Mouse (Mus musculus) liver, embryonic 16.5 days (tissue): Measurements from ENCODE around the gene Tax1bp3. TPM values are rescaled to one million over a fixed set of nuclear protein-coding genes. Genes with fewer than 3 reads are reported as not detected.

Experiments used
- ATAC-seq: fragments of 200-750 bp; cut with Nextera tagmentation; 2 replicates; pipeline ENCODE4 v1.8.0; 2017; ENCODE audit warnings: low read depth, mild to moderate bottlenecking, moderate number of reproducible peaks, moderate library complexity
- H3K27ac ChIP-seq: fragments of 300-500 bp; sonication (generic); 2 replicates; pipeline ENCODE4 v1.5.1; 2014; ENCODE audit warnings: mild to moderate bottlenecking, low read length
- H3K27me3 ChIP-seq: fragments of 300-500 bp; sonication (generic); 2 replicates; pipeline ENCODE4 v1.6.1; 2014; ENCODE audit warnings: low read depth, low read length, mixed read lengths; ENCODE audit not compliant: control insufficient read depth, insufficient read depth
- H3K36me3 ChIP-seq: fragments of 300-500 bp; sonication (generic); 2 replicates; pipeline ENCODE4 v1.6.1; 2014; ENCODE audit warnings: mild to moderate bottlenecking; ENCODE audit not compliant: control insufficient read depth, insufficient read depth
- H3K4me1 ChIP-seq: fragments of 300-500 bp; sonication (generic); 2 replicates; pipeline ENCODE4 v1.6.1; 2014; ENCODE audit warnings: low read depth, low read length, mixed read lengths; ENCODE audit not compliant: control insufficient read depth
- H3K4me2 ChIP-seq: fragments of 300-500 bp; sonication (generic); 2 replicates; pipeline ENCODE4 v1.6.1; 2014; ENCODE audit warnings: low read depth, low read length, mixed read lengths
- H3K4me3 ChIP-seq: fragments of 300-500 bp; sonication (generic); 2 replicates; pipeline ENCODE4 v1.5.1; 2014; ENCODE audit warnings: low read depth, mild to moderate bottlenecking, low read length
- H3K9ac ChIP-seq: fragments of 300-500 bp; sonication (generic); 2 replicates; pipeline ENCODE4 v1.6.1; 2014; ENCODE audit warnings: low read depth, low read length
- H3K9me3 ChIP-seq: fragments of 300-500 bp; sonication (generic); replicated peaks from 2 replicates; pipeline ENCODE4 v1.6.1; 2016; ENCODE audit warnings: low read length; ENCODE audit not compliant: control insufficient read depth
- WGBS: fragments of 180-500 bp; shearing (Covaris S2); extraction: QIAGEN DNeasy Blood & Tissue Kit; methylation state at CpG from one replicate; pipeline ENCODE4 v1.1.7; 2014; ENCODE audit not compliant: insufficient replicate concordance; 5-methylcytosine and 5-hydroxymethylcytosine counted together
- polyA plus RNA-seq: library from polyadenylated mRNA; unstranded; fragments of >200 nt; fragmentation: Nextera tagmentation; extraction: Ambion mirVana; gene quantifications from 2 replicates; pipeline ENCODE4 v1.2.1, GENCODE M21; 2015

Tax1bp3 gene
- polyA plus RNA-seq, 1 experiment from 2014 or later = 33.6 TPM

DNA sequence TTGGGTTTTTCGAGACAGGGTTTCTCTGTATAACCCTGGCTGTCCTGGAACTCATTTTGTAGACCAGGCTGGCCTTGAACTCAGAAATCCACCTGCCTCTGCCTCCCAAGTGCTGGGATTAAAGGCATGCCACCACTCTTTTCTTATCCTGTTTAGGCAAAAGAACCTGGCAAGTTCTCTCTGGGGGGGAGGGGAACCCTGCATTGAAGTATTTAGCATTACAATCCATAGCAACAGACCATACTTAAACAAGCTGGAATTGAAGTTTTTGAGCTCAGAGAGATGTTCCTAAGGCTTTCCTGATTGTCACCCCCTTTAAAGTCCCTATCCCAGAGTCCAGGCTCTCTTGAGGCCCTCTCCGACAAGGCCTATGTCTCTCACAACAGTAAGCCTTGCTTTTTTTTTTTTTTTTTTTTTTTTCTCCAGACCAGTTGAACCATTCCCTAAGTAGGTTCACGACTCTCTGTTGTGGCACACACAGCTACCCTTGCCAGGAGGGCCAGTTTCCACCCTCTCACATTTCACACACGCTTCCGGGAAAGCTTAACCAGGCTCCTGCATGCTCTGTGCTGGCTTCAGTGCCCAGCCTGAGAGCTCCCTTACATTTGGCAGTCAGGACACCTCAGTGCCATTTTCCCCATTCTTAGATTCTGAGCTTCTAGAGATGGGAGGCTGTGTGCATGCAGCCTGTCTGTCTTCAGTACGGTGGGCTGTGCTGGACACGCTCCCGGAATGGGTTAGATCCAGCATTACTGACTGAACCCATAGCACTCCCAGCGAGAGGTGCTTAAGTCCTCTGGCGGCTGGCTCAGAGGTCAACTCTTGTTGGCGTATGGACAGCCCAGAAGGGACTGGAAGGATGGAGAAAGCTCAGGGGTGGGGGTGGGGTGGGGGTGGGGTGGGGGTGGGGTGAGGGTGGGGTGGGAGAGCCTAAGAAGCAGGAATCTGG is 30.6 kb upstream of the Tax1bp3 start:
- ATAC-seq = no peak
- Histone ChIP-seq H3K27ac (no peak overlapping the region), H3K36me3 (no peaks in the 10 kb centered on the region), H3K9ac (no peak overlapping the region), H3K4me3 (no peak overlapping the region), H3K9me3 (no peaks in the 10 kb centered on the region), H3K27me3 (no peaks in the 10 kb centered on the region), H3K4me2 (no peak overlapping the region), H3K4me1 (no peaks in the 10 kb centered on the region)
- 60% methylated on average over 11 of the region's 11 CpGs for WGBS

DNA sequence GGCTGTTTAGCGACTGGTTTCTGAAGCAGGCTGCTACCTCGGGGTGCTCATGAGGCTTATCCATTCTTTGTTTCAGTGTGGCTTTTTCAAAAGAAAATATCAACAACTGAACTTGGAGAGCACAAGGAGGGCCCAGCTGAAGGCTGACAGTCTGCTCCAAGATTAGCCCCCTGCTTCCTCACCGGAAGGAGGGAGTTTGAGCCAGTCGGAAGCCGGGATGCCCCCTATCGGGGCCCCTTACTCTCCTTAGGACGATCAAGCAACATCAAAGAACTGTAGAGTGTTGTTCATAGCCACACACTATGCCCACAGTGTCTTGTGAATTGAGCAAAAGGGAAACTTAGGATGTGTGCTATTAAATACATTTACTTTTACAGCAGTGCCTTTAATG is 29.9 kb upstream of the Tax1bp3 start:
- 49% methylated on average over 7 of the region's 7 CpGs for WGBS
- no peak for ATAC-seq
- H3K4me1 ChIP-seq = no peaks in the 10 kb centered on the region
- no peak overlapping the region for H3K27ac ChIP-seq
- no peaks in the 10 kb centered on the region for H3K9me3 ChIP-seq
- no peak overlapping the region for H3K4me2 ChIP-seq
- H3K36me3 ChIP-seq = no peaks in the 10 kb centered on the region
- H3K27me3 ChIP-seq = no peaks in the 10 kb centered on the region
- no peak overlapping the region for H3K9ac ChIP-seq
- no peak overlapping the region for H3K4me3 ChIP-seq

GRCm38 (mm10) chr11:73148209-73148608 is 28.7 kb upstream of the Tax1bp3 start:
- Histone ChIP-seq H3K4me3 (no peak overlapping the region), H3K27ac (no peak overlapping the region), H3K4me1 (no peaks in the 10 kb centered on the region), H3K36me3 (no peaks in the 10 kb centered on the region), H3K27me3 (no peaks in the 10 kb centered on the region), H3K9ac (no peak overlapping the region), H3K4me2 (no peak overlapping the region), H3K9me3 (no peaks in the 10 kb centered on the region)
- 72% methylated on average over 9 of the region's 9 CpGs for WGBS
- no peak for ATAC-seq

GRCm38 (mm10) chr11:73155071-73155470 is 21.8 kb upstream of the Tax1bp3 start:
- H3K4me2 ChIP-seq = no peak overlapping the region
- 57% methylated on average over 6 of the region's 6 CpGs for WGBS

GRCm38 (mm10) chr11:73159957-73160810 is 16.7 kb upstream of the Tax1bp3 start, which contains the start of gene P2rx5:
Gene P2rx5 (plus strand): TSS chr11:73160421.
- no peaks in the 10 kb centered on the region for H3K9me3 ChIP-seq
- H3K27ac ChIP-seq = no peak within 1 kb of the TSS
- H3K4me1 ChIP-seq = no peaks in the 10 kb centered on the region
- ATAC-seq = peak; percentile 69
- H3K4me2 ChIP-seq = peak within 1 kb of the TSS; percentile 65
- peak within 1 kb of the TSS; percentile 46 for H3K4me3 ChIP-seq
- WGBS = 3% methylated on average over 49 of the region's 49 CpGs
- peaks cover 24% of the 10 kb centered on the region for H3K27me3 ChIP-seq
- H3K9ac ChIP-seq = peak within 1 kb of the TSS; percentile 28; the same call in 1 of the 2 replicates
- H3K36me3 ChIP-seq = no peaks in the 10 kb centered on the region

More at GRCm38 (mm10) chr11:73155071-73155470, 21.8 kb upstream of the Tax1bp3 start:
- no peak overlapping the region for H3K4me3 ChIP-seq
- no peak overlapping the region for H3K27ac ChIP-seq
- H3K36me3 ChIP-seq = no peaks in the 10 kb centered on the region
- ATAC-seq = no peak
- peaks cover 9% of the 10 kb centered on the region for H3K27me3 ChIP-seq
- no peak overlapping the region for H3K9ac ChIP-seq
- no peaks in the 10 kb centered on the region for H3K9me3 ChIP-seq
- H3K4me1 ChIP-seq = no peaks in the 10 kb centered on the region

DNA sequence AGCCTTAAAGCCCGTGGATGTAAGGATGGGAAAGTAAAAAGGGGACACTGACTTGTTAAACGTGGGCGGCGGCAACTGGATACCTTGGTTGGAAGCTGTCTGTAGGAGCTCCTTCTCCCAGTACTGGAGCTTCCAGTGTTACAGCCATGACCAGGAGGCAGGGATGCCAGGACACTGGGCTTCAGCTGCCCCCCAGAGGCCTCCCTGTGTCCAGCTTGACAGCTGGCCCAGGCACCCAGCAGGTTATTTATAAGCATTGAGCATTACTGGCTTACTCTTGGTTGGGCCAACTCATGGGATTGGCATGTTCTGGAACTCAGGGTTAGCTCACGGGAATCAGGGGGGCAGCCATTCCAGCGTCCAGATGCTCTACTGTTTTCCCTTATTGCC is 16.1 kb upstream of the Tax1bp3 start:
- no peaks in the 10 kb centered on the region for H3K36me3 ChIP-seq
- no peak overlapping the region for H3K9ac ChIP-seq
- H3K9me3 ChIP-seq = no peaks in the 10 kb centered on the region
- no peak overlapping the region for H3K27ac ChIP-seq
- H3K27me3 ChIP-seq = peaks cover 24% of the 10 kb centered on the region
- H3K4me2 ChIP-seq = peak overlapping the region; percentile 65
- no peak for ATAC-seq
- H3K4me3 ChIP-seq = peak overlapping the region; percentile 46; the same call in 1 of the 2 replicates
- no peaks in the 10 kb centered on the region for H3K4me1 ChIP-seq
- whole genome bisulfite sequencing = 33% methylated on average over 6 of the region's 6 CpGs

- WGBS = 69% methylated on average over 4 of the region's 4 CpGs
- Histone ChIP-seq H3K9me3 (no peaks in the 10 kb centered on the region), H3K9ac (no peak overlapping the region), H3K27me3 (peaks cover 24% of the 10 kb centered on the region), H3K4me2 (no peak overlapping the region), H3K4me3 (no peak overlapping the region), H3K36me3 (no peaks in the 10 kb centered on the region), H3K27ac (no peak overlapping the region), H3K4me1 (no peaks in the 10 kb centered on the region)
- ATAC-seq = no peak
These were observed 15.3 kb upstream of the Tax1bp3 start for GRCm38 (mm10) chr11:73161616-73162015.

DNA sequence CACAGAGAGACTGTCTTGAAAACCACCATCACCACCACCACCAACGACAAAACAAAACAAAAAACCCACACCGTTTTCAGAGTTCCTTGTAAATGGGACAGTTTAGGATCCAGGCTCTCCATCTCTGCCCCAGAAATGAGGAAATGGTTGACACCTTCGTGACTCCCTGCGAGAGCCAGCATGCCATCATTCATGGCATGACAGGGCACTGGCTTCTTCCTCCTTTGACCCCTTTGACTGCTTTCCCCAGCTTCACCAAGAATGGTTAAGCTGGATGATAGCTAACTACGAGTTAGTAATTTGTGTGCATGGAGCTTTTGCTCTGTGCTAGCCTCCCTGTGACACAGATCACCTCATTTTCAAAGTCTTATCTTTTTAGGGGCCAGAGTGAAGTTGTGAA is 14.6 kb upstream of the Tax1bp3 start:
- 13% methylated on average over 5 of the region's 5 CpGs for WGBS
- H3K27ac ChIP-seq = no peak overlapping the region
- H3K27me3 ChIP-seq = peaks cover 24% of the 10 kb centered on the region
- H3K36me3 ChIP-seq = no peaks in the 10 kb centered on the region
- no peak overlapping the region for H3K4me2 ChIP-seq
- H3K9me3 ChIP-seq = no peaks in the 10 kb centered on the region
- no peak overlapping the region for H3K9ac ChIP-seq
- H3K4me3 ChIP-seq = no peak overlapping the region
- ATAC-seq = no peak
- H3K4me1 ChIP-seq = no peaks in the 10 kb centered on the region
